Mouse (Mus musculus) kidney, postnatal 4 days (tissue): ENCODE data around the gene Myoz2.

ENCODE experiments used
- DNase-seq, 2 experiments: peaks; one replicate each; pipeline ENCODE4 v3.0.0; 2021; ENCODE audit warnings: mixed read lengths in 2 of 2

Myoz2 gene

GRCm38 (mm10) chr3:123034752-123035151 lies at the start of gene Myoz2:
Myoz2 (minus strand) TSS chr3:123035015.
- DNase-seq, result no peak

- DNase-seq, result no peak
These were observed 46.9 kb upstream of the Myoz2 start for GRCm38 (mm10) chr3:123081665-123082064.

GRCm38 (mm10) chr3:123080943-123081342 lies 46.1 kb upstream of the Myoz2 start:
- no peak for DNase-seq

GRCm38 (mm10) chr3:123080017-123080725 lies 45.4 kb upstream of the Myoz2 start:
- DNase-seq, result no peak

- DNase-seq, result no peak
These were observed 40.9 kb upstream of the Myoz2 start for GRCm38 (mm10) chr3:123075759-123076158.

- DNase-seq, result no peak
These were observed 40.2 kb upstream of the Myoz2 start for GRCm38 (mm10) chr3:123075034-123075433.

- DNase-seq, result no peak
These were observed 38.5 kb upstream of the Myoz2 start for GRCm38 (mm10) chr3:123073351-123073750.

- DNase-seq, result no peak
These were observed 37.7 kb upstream of the Myoz2 start for GRCm38 (mm10) chr3:123072472-123072871.

- no peak for DNase-seq
These were observed 36.2 kb upstream of the Myoz2 start for GRCm38 (mm10) chr3:123070996-123071395.

GRCm38 (mm10) chr3:123066836-123067235 lies 32.0 kb upstream of the Myoz2 start:
- DNase-seq, result no peak

- no peak for DNase-seq
These were observed 30.7 kb upstream of the Myoz2 start for GRCm38 (mm10) chr3:123065466-123065865.

GRCm38 (mm10) chr3:123064186-123064585 lies 29.4 kb upstream of the Myoz2 start:
- no peak for DNase-seq

GRCm38 (mm10) chr3:123061931-123062330 lies 27.1 kb upstream of the Myoz2 start:
- DNase-seq, result no peak

- no peak for DNase-seq
These were observed 24.0 kb upstream of the Myoz2 start for GRCm38 (mm10) chr3:123058832-123059231.

GRCm38 (mm10) chr3:123054178-123054577 lies 19.4 kb upstream of the Myoz2 start:
- no peak for DNase-seq

- DNase-seq, result no peak
These were observed 18.6 kb upstream of the Myoz2 start for GRCm38 (mm10) chr3:123053192-123053938.

GRCm38 (mm10) chr3:123042308-123042707 lies 7.5 kb upstream of the Myoz2 start:
- no peak for DNase-seq

- no peak for DNase-seq
These were observed 1.0 kb downstream of the Myoz2 start for GRCm38 (mm10) chr3:123033804-123034203.

- no peak for DNase-seq
These were observed 9.2 kb downstream of the Myoz2 start for GRCm38 (mm10) chr3:123025634-123026033.

GRCm38 (mm10) chr3:123024496-123025234 lies 10.2 kb downstream of the Myoz2 start:
- DNase-seq, result no peak

GRCm38 (mm10) chr3:123018792-123019191 lies 16.0 kb downstream of the Myoz2 start:
- DNase-seq, result no peak

- DNase-seq, result peak in 1 of 2 experiments; percentile 27
These were observed 21.3 kb downstream of the Myoz2 start for GRCm38 (mm10) chr3:123013476-123013875.

- peak in 1 of 2 experiments; percentile 17 for DNase-seq
These were observed 25.4 kb downstream of the Myoz2 start for GRCm38 (mm10) chr3:123009417-123009816.

- no peak for DNase-seq
These were observed 27.4 kb downstream of the Myoz2 start for GRCm38 (mm10) chr3:123007386-123007785.
